Mouse (Mus musculus) MEL (cell line): ENCODE measurements around the gene Abcd1.

Experiments
- CTCF ChIP-seq, 3 experiments: IDR thresholded peaks in 2 of 3; conservative IDR thresholded peaks in 1 of 3; 2 replicates each; pipeline ENCODE4 v1.5.1; 2011 to 2012; ENCODE audit warnings: low read length in 3 of 3, low read depth in 2 of 3, mild to moderate bottlenecking in 2 of 3, improper control_type of control experiment in 1 of 3, inconsistent platforms in 1 of 3, mixed read lengths in 1 of 3, moderate library complexity in 1 of 3; ENCODE audit not compliant: control insufficient read depth in 1 of 3, insufficient read depth in 1 of 3, poor library complexity in 1 of 3, severe bottlenecking in 1 of 3
- POLR2A ChIP-seq, 2 experiments: IDR thresholded peaks; 2 replicates each; pipeline ENCODE4 v1.6.1; 2011 to 2012; ENCODE audit warnings: low read length in 2 of 2, mild to moderate bottlenecking in 2 of 2, control low read depth in 1 of 2, improper control_type of control experiment in 1 of 2, low read depth in 1 of 2, moderate library complexity in 1 of 2; ENCODE audit not compliant: control insufficient read depth in 1 of 2, insufficient read depth in 1 of 2, poor library complexity in 1 of 2
- USF1 ChIP-seq: IDR thresholded peaks from 2 replicates; pipeline ENCODE4 v1.6.1; 2014; ENCODE audit warnings: low read depth, mild to moderate bottlenecking, inconsistent platforms, low read length, improper control_type of control experiment, moderate library complexity

GRCm38 (mm10) chrX:73748977-73749376 lies 32.6 kb downstream of the Abcd1 start:
- TF ChIP-seq POLR2A (IDR thresholded peaks at IDR 0.05; ENCODE audit: control insufficient read depth in 1 of 2, insufficient read depth in 1 of 2, low read depth in 1 of 2, low read length in 2 of 2, poor library complexity in 1 of 2) (no peak), CTCF (IDR thresholded peaks at IDR 0.05 in 2 of 3, conservative IDR thresholded peaks at IDR 0.05 in 1 of 3; ENCODE audit: control insufficient read depth in 1 of 3, insufficient read depth in 1 of 3, low read depth in 2 of 3, low read length in 3 of 3, poor library complexity in 1 of 3, severe bottlenecking in 1 of 3) (peak in 1 of 3 experiments; percentile 36; a peak in 2 of 6 replicates), USF1 (no peak)
